Mouse (Mus musculus) stomach, embryonic 16.5 days (tissue): Measurements from ENCODE around the gene Otud7b. TPM values are rescaled to one million over a fixed set of nuclear protein-coding genes. Genes with fewer than 3 reads are reported as not detected.

Experiments
- ATAC-seq: fragments of 200-750 bp; cut with Nextera tagmentation; 2 replicates; pipeline ENCODE4 v1.8.0; 2017; ENCODE audit warnings: moderate number of reproducible peaks, moderate TSS enrichment; ENCODE audit not compliant: insufficient read depth, low FRiP score
- H3K27ac ChIP-seq: fragments of 300-500 bp; sonication (generic); 2 replicates; pipeline ENCODE4 v1.5.1; 2014; ENCODE audit warnings: low read length
- H3K27me3 ChIP-seq: fragments of 300-500 bp; sonication (generic); 2 replicates; pipeline ENCODE4 v1.6.1; 2014; ENCODE audit warnings: low read length, control low read depth, mixed read lengths; ENCODE audit not compliant: control insufficient read depth, insufficient read depth
- H3K36me3 ChIP-seq: fragments of 300-500 bp; sonication (generic); 2 replicates; pipeline ENCODE4 v1.6.1; 2014; ENCODE audit warnings: low read length; ENCODE audit not compliant: control insufficient read depth, insufficient read depth
- H3K4me1 ChIP-seq: fragments of 300-500 bp; sonication (generic); 2 replicates; pipeline ENCODE4 v1.6.1; 2014; ENCODE audit warnings: low read length, control low read depth, mixed read lengths; ENCODE audit not compliant: control insufficient read depth, insufficient read depth
- H3K4me2 ChIP-seq: fragments of 300-500 bp; sonication (generic); 2 replicates; pipeline ENCODE4 v1.6.1; 2014; ENCODE audit warnings: low read depth, low read length, mixed read lengths
- H3K4me3 ChIP-seq: fragments of 300-500 bp; sonication (generic); replicated peaks from 2 replicates; pipeline ENCODE4 v1.5.1; 2014; ENCODE audit warnings: mild to moderate bottlenecking, low read length
- H3K9ac ChIP-seq: fragments of 300-500 bp; sonication (generic); 2 replicates; pipeline ENCODE4 v1.6.1; 2014; ENCODE audit warnings: low read length
- H3K9me3 ChIP-seq: fragments of 300-500 bp; sonication (generic); replicated peaks from 2 replicates; pipeline ENCODE4 v1.6.1; 2016; ENCODE audit warnings: low read length, control low read depth; ENCODE audit not compliant: control insufficient read depth
- WGBS: fragments of 180-500 bp; shearing (Covaris S2); extraction: QIAGEN DNeasy Blood & Tissue Kit; methylation state at CpG from one replicate; pipeline ENCODE4 v1.1.7; 2014; 5-methylcytosine and 5-hydroxymethylcytosine counted together
- polyA plus RNA-seq: library from polyadenylated mRNA; unstranded; fragments of >200 nt; fragmentation: Nextera tagmentation; extraction: Ambion mirVana; gene quantifications from 2 replicates; pipeline ENCODE4 v1.2.1, GENCODE M21; 2015

Gene Otud7b
- polyA plus RNA-seq, 1 experiment from 2014 or later: 13.1 TPM

DNA sequence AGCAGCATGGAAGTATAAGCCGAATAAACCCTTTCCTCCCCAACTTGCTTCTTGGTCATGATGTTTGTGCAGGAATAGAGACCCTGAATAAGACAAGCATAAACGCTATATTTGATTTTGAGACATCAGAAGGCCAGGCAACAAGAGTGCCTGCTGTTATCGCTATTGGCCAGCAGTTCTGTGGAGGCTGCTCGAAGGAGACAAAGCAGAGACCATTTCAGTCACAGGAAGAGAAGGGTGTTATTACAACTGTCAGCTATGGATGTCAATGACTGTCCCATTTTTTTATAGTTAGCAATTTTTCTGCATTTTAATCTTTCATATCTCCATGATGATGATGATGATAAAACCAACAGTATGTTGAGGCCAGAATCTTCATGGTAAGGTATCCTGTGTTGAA lies 22.7 kb upstream of the Otud7b start:
- H3K9ac ChIP-seq: no peak overlapping the region
- no peaks in the 10 kb centered on the region for H3K4me1 ChIP-seq
- H3K36me3 ChIP-seq: no peaks in the 10 kb centered on the region
- no peak overlapping the region for H3K27ac ChIP-seq
- no peak for ATAC-seq
- H3K9me3 ChIP-seq: no peaks in the 10 kb centered on the region
- WGBS: 79% methylated on average over 4 of the region's 4 CpGs
- H3K4me3 ChIP-seq: no peak overlapping the region
- no peak overlapping the region for H3K4me2 ChIP-seq
- H3K27me3 ChIP-seq: no peaks in the 10 kb centered on the region

- Histone ChIP-seq H3K36me3 (no peaks in the 10 kb centered on the region), H3K9me3 (no peaks in the 10 kb centered on the region), H3K4me2 (no peak overlapping the region), H3K4me3 (no peak overlapping the region), H3K9ac (no peak overlapping the region), H3K27me3 (no peaks in the 10 kb centered on the region), H3K4me1 (no peaks in the 10 kb centered on the region), H3K27ac (no peak overlapping the region)
- no peak for ATAC-seq
- 75% methylated on average over 2 of the region's 2 CpGs for WGBS
These were observed 22.2 kb upstream of the Otud7b start for GRCm38 (mm10) chr3:96082100-96082499.

- 73% methylated on average over 15 of the region's 15 CpGs for WGBS
- Histone ChIP-seq H3K4me1 (no peaks in the 10 kb centered on the region), H3K4me3 (no peak overlapping the region), H3K27ac (no peak overlapping the region), H3K36me3 (no peaks in the 10 kb centered on the region), H3K27me3 (no peaks in the 10 kb centered on the region), H3K9ac (no peak overlapping the region), H3K9me3 (no peaks in the 10 kb centered on the region), H3K4me2 (no peak overlapping the region)
- ATAC-seq: no peak
These were observed 21.4 kb upstream of the Otud7b start for GRCm38 (mm10) chr3:96082714-96083508.

GRCm38 (mm10) chr3:96084146-96084755 lies 20.1 kb upstream of the Otud7b start:
- 82% methylated on average over 10 of the region's 10 CpGs for WGBS
- H3K9me3 ChIP-seq: no peaks in the 10 kb centered on the region
- ATAC-seq: no peak
- no peak overlapping the region for H3K27ac ChIP-seq
- no peak overlapping the region for H3K4me3 ChIP-seq
- no peaks in the 10 kb centered on the region for H3K27me3 ChIP-seq
- no peak overlapping the region for H3K4me2 ChIP-seq
- no peak overlapping the region for H3K9ac ChIP-seq
- H3K4me1 ChIP-seq: no peaks in the 10 kb centered on the region
- H3K36me3 ChIP-seq: no peaks in the 10 kb centered on the region

GRCm38 (mm10) chr3:96087219-96087618 lies 17.1 kb upstream of the Otud7b start:
- H3K4me2 ChIP-seq: no peak overlapping the region
- H3K4me1 ChIP-seq: no peaks in the 10 kb centered on the region
- H3K9ac ChIP-seq: no peak overlapping the region
- WGBS: 52% methylated on average over 2 of the region's 2 CpGs
- H3K4me3 ChIP-seq: no peak overlapping the region
- H3K27ac ChIP-seq: no peak overlapping the region
- no peaks in the 10 kb centered on the region for H3K36me3 ChIP-seq
- no peaks in the 10 kb centered on the region for H3K27me3 ChIP-seq
- no peaks in the 10 kb centered on the region for H3K9me3 ChIP-seq
- no peak for ATAC-seq

- 87% methylated on average over 4 of the region's 4 CpGs for WGBS
- no peak for ATAC-seq
These were observed 16.5 kb upstream of the Otud7b start for GRCm38 (mm10) chr3:96087801-96088200.

DNA sequence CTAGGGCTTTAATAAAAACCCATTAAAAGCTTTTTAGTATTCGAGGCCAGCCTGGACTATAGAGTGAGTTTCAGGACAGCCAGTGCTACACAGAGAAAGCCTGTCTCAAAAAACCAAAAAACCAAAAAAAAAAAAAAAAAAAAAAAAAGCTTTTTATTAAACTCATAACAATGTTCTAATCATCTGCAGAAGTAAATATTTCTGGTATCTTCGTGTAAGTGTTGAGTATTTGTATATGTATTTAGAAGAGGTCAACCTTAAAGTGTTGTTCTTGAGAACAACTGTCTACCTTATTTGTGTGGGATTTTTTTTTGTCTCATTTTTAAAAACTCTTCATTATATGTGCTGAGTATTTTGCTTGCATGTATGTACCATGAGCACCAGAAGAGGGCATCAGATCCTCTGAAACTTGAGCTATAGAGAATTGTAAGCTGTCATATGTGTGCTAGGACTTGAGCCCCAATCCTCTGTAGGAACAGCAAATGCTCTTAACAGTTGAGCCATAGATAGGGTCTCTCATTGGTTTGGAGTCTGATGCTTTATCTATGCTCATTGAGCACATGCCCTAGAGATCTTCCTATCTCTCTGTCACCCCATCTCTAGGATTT lies 14.3 kb upstream of the Otud7b start:
- H3K27ac ChIP-seq: no peak overlapping the region
- H3K36me3 ChIP-seq: no peaks in the 10 kb centered on the region
- no peak overlapping the region for H3K4me2 ChIP-seq
- WGBS: 58% methylated on average over 2 of the region's 2 CpGs
- no peak overlapping the region for H3K4me3 ChIP-seq
- ATAC-seq: no peak
- no peaks in the 10 kb centered on the region for H3K4me1 ChIP-seq
- no peak overlapping the region for H3K9ac ChIP-seq
- H3K27me3 ChIP-seq: no peaks in the 10 kb centered on the region
- H3K9me3 ChIP-seq: no peaks in the 10 kb centered on the region

More at GRCm38 (mm10) chr3:96087801-96088200, 16.5 kb upstream of the Otud7b start:
- no peak overlapping the region for H3K4me3 ChIP-seq
- no peaks in the 10 kb centered on the region for H3K4me1 ChIP-seq
- no peaks in the 10 kb centered on the region for H3K36me3 ChIP-seq
- no peak overlapping the region for H3K4me2 ChIP-seq
- no peaks in the 10 kb centered on the region for H3K27me3 ChIP-seq
- no peak overlapping the region for H3K27ac ChIP-seq
- no peak overlapping the region for H3K9ac ChIP-seq
- no peaks in the 10 kb centered on the region for H3K9me3 ChIP-seq

DNA sequence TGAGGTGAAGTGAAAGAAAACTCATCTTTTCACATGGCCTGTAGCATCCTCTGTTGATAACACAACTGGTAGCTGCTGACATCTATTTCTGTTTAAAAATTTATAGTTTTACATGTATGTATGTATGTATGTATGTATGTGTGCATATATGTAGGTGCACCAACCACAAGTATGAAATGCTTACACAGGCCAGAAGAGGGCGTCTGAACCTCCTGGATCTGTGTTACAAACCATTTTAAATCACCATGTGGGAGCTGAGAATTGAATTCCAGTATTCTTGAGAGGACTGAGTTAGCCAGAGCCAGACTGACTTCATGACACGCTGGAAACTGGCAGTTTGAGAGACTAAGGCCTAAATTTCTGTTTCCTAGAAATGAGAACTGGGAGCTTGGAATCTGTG lies 13.2 kb upstream of the Otud7b start:
- no peak for ATAC-seq
- Histone ChIP-seq H3K4me2 (no peak overlapping the region), H3K27me3 (no peaks in the 10 kb centered on the region), H3K36me3 (no peaks in the 10 kb centered on the region), H3K4me3 (no peak overlapping the region), H3K4me1 (no peaks in the 10 kb centered on the region), H3K9me3 (no peaks in the 10 kb centered on the region), H3K27ac (no peak overlapping the region), H3K9ac (no peak overlapping the region)
- WGBS: 78% methylated on average over 2 of the region's 2 CpGs

- H3K36me3 ChIP-seq: no peaks in the 10 kb centered on the region
- no peaks in the 10 kb centered on the region for H3K4me1 ChIP-seq
- H3K27me3 ChIP-seq: no peaks in the 10 kb centered on the region
- no peak overlapping the region for H3K9ac ChIP-seq
- no peak overlapping the region for H3K4me3 ChIP-seq
- H3K9me3 ChIP-seq: no peaks in the 10 kb centered on the region
- H3K27ac ChIP-seq: no peak overlapping the region
- 73% methylated on average over 6 of the region's 6 CpGs for WGBS
- ATAC-seq: no peak
- no peak overlapping the region for H3K4me2 ChIP-seq
These were observed 12.4 kb upstream of the Otud7b start for GRCm38 (mm10) chr3:96091966-96092365.
